Mouse (Mus musculus): Measurements from ENCODE around the gene Cd300lg. TPM values are rescaled to one million over a fixed set of nuclear protein-coding genes. Genes with fewer than 3 reads are reported as not detected.

The Cd300lg gene
- polyA plus RNA-seq, 1 experiment from 2014 or later: 5.4 TPM

DNA sequence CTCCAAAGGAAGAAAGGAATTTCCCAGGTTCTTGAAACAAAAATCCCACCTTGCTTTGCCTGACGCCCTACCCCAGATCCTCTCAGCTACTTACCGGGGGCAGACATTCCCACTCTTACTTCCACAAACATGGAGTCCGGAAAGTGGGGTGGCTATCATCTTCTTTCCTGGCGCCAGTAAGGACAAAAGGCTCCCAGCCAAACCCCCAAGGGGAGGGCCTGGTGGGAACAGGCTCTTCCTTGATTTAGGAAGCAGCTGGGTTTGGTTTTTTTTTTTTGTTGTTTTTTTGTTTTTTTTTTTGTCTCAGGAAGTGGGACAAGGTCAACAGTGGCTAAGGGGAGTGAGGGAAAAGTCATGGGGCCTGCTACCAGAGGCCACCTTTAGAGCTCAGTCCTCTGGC lies 10.2 kb downstream of the Cd300lg start:
- Histone ChIP-seq H3K36me3 (ENCODE audit: control insufficient read depth, insufficient read depth) (no peaks in the 10 kb centered on the region), H3K4me3 (ENCODE audit: low read depth, low read length) (no peak overlapping the region), H3K4me2 (replicated peaks; ENCODE audit: low read depth) (no peak overlapping the region; the same call in 1 of the 2 replicates), H3K4me1 (replicated peaks; ENCODE audit: control insufficient read depth, insufficient read depth, low read length) (no peaks in the 10 kb centered on the region), H3K27ac (ENCODE audit: low read depth, low read length) (peak overlapping the region; percentile 54; the same call in 1 of the 2 replicates), H3K9me3 (ENCODE audit: control insufficient read depth) (no peaks in the 10 kb centered on the region), H3K27me3 (replicated peaks; ENCODE audit: control insufficient read depth, insufficient read depth, low read length) (no peaks in the 10 kb centered on the region), H3K9ac (ENCODE audit: low read depth, low read length) (no peak overlapping the region)
- ATAC-seq: no peak
- TF ChIP-seq CTCF (IDR thresholded peaks at IDR 0.05; ENCODE audit: low read depth): no peak
- 68% methylated on average over 4 of the region's 4 CpGs for WGBS

DNA sequence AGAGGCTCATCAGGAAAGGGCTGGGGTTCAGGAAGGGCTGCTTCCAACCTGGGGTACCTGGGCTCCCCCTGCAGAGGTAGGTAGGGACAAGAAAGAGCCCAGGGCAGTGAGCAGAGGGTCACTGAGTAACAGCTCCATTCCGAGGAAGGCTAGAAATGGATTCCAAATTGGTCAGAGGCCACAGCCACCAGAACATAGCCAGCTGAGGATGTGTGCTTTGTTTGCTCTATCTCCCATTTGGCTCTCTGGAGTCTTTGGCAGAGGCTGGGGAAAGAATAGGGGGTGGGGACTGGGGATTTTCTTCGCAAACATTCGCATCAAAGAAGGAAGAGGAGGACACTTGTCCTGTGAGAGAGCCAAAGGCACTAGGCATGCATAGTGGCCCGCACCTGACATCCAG lies 10.6 kb downstream of the Cd300lg start:
- H3K4me3 ChIP-seq (ENCODE audit: low read depth, low read length): no peak overlapping the region
- no peak for ATAC-seq
- no peak overlapping the region for H3K4me2 ChIP-seq (replicated peaks; ENCODE audit: low read depth)
- no peaks in the 10 kb centered on the region for H3K36me3 ChIP-seq (ENCODE audit: control insufficient read depth, insufficient read depth)
- H3K4me1 ChIP-seq (replicated peaks; ENCODE audit: control insufficient read depth, insufficient read depth, low read length): no peaks in the 10 kb centered on the region
- H3K9ac ChIP-seq (ENCODE audit: low read depth, low read length): no peak overlapping the region
- no peak for TF ChIP-seq CTCF (IDR thresholded peaks at IDR 0.05; ENCODE audit: low read depth)
- WGBS: 34% methylated on average over 4 of the region's 4 CpGs
- no peaks in the 10 kb centered on the region for H3K27me3 ChIP-seq (replicated peaks; ENCODE audit: control insufficient read depth, insufficient read depth, low read length)
- H3K9me3 ChIP-seq (ENCODE audit: control insufficient read depth): no peaks in the 10 kb centered on the region
- H3K27ac ChIP-seq (ENCODE audit: low read depth, low read length): peak overlapping the region; percentile 54; the same call in 1 of the 2 replicates

DNA sequence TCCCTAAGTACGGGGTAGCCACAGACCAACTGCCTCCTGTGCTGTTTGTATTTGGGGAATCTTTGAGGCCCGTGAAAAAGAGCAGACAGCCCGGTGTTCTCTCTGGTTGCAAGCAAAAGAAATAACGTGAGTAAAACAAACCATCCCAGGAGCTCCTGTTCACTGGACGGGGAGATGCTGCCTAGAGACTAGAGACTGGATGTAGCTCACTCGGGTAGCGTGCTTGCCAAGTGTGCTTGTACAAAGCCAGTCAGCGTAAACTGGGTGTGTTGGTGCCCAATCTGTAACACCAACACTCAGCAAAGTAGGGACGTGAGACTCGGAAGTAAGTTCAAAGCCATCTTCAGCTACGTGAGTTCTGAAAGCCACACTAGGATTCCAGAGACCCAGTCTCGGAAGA lies 11.4 kb downstream of the Cd300lg start:
- no peaks in the 10 kb centered on the region for H3K27me3 ChIP-seq (replicated peaks; ENCODE audit: control insufficient read depth, insufficient read depth, low read length)
- H3K27ac ChIP-seq (ENCODE audit: low read depth, low read length): no peak overlapping the region; the same call in 1 of the 2 replicates
- H3K9me3 ChIP-seq (ENCODE audit: control insufficient read depth): no peaks in the 10 kb centered on the region
- no peaks in the 10 kb centered on the region for H3K4me1 ChIP-seq (replicated peaks; ENCODE audit: control insufficient read depth, insufficient read depth, low read length)
- H3K9ac ChIP-seq (ENCODE audit: low read depth, low read length): no peak overlapping the region
- H3K36me3 ChIP-seq (ENCODE audit: control insufficient read depth, insufficient read depth): no peaks in the 10 kb centered on the region
- H3K4me3 ChIP-seq (ENCODE audit: low read depth, low read length): no peak overlapping the region
- TF ChIP-seq CTCF (IDR thresholded peaks at IDR 0.05; ENCODE audit: low read depth): no peak
- no peak overlapping the region for H3K4me2 ChIP-seq (replicated peaks; ENCODE audit: low read depth)
- 79% methylated on average over 12 of the region's 12 CpGs for WGBS
- ATAC-seq: no peak

DNA sequence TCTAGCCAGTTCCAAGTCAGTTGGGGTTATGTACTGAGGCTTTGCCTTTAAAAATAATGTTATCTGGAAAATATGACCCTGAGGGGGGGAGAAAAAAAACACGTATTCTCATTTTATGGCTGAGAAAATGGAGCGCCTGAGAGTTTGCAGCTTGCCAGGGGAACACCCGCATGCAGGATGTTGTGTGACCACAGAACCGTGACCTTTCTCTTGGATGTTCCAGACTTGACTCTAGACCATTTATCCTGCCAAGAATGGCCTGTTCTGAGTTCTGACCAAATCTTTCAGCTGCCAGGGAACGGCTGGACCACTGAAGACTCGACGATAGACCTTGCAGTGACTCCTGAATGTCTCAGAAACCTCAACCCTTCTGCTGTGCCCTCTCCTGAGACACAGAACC lies 11.9 kb downstream of the Cd300lg start:
- no peak for ATAC-seq
- H3K9me3 ChIP-seq (ENCODE audit: control insufficient read depth): no peaks in the 10 kb centered on the region
- no peaks in the 10 kb centered on the region for H3K27me3 ChIP-seq (replicated peaks; ENCODE audit: control insufficient read depth, insufficient read depth, low read length)
- no peak overlapping the region for H3K4me2 ChIP-seq (replicated peaks; ENCODE audit: low read depth)
- no peak overlapping the region for H3K27ac ChIP-seq (ENCODE audit: low read depth, low read length)
- no peaks in the 10 kb centered on the region for H3K4me1 ChIP-seq (replicated peaks; ENCODE audit: control insufficient read depth, insufficient read depth, low read length)
- H3K36me3 ChIP-seq (ENCODE audit: control insufficient read depth, insufficient read depth): no peaks in the 10 kb centered on the region
- no peak overlapping the region for H3K9ac ChIP-seq (ENCODE audit: low read depth, low read length)
- no peak overlapping the region for H3K4me3 ChIP-seq (ENCODE audit: low read depth, low read length)
- no peak for TF ChIP-seq CTCF (IDR thresholded peaks at IDR 0.05; ENCODE audit: low read depth)
- WGBS: 59% methylated on average over 7 of the region's 7 CpGs

DNA sequence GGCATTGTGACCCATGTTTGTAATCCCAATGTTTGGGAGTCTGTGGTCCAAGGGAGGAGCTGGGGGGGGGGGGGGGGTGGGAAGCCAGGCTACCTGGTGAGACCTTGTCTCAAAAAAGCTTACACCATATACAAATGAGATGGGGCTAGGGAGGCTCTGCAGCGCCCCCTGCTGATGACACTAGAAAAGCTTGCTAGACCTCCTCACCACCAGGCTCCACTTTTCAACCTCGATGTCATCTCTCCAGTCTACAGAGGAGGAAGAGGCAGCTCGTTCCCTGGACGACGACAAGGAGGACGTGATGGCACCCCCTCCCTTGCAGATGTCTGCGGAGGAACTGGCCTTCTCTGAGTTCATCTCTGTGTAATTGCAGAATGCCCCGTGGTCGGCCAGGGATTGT lies 12.5 kb downstream of the Cd300lg start:
- Histone ChIP-seq H3K36me3 (ENCODE audit: control insufficient read depth, insufficient read depth) (no peaks in the 10 kb centered on the region), H3K27me3 (replicated peaks; ENCODE audit: control insufficient read depth, insufficient read depth, low read length) (no peaks in the 10 kb centered on the region), H3K27ac (ENCODE audit: low read depth, low read length) (no peak overlapping the region), H3K4me1 (replicated peaks; ENCODE audit: control insufficient read depth, insufficient read depth, low read length) (no peaks in the 10 kb centered on the region), H3K9ac (ENCODE audit: low read depth, low read length) (no peak overlapping the region), H3K9me3 (ENCODE audit: control insufficient read depth) (no peaks in the 10 kb centered on the region), H3K4me2 (replicated peaks; ENCODE audit: low read depth) (no peak overlapping the region), H3K4me3 (ENCODE audit: low read depth, low read length) (no peak overlapping the region)
- WGBS: 31% methylated on average over 9 of the region's 9 CpGs
- peak; percentile 74 for TF ChIP-seq CTCF (IDR thresholded peaks at IDR 0.05; ENCODE audit: low read depth)
- no peak for ATAC-seq

DNA sequence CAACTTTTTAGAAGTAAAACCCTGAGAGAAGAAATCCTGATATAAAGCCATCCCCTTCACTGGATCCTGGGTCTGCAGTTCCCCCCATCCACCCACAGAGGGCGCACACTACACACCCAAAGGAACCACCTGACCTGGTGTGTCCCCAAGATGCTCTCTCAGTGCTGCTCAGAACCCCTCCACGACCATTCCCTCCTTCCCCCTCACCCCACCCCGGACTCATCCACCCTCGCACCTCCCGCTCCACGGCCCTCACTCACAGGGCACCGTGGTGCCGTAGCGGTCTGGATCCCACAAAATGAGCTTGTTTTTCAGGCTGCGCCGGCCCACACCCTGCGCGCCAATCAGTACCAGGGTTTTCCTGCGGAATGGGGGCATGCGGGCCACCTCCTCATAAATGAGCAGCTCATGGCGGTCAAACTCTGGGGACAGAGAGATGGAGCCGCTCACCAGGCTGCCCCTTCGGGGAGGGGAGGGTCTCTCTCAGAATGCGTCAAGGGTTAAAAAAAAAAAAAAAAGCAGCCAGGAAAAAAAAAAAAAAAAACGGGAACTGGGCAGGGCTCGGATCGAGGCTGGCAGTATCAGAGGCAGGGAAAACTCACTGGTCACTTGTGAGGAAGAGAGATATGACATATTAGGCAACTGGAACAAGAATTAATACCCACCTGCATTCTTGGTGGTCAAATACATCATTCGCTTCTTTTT lies 20.1 kb downstream of the Cd300lg start:
- 3% methylated on average over 23 of the region's 23 CpGs for WGBS
- H3K4me3 ChIP-seq (ENCODE audit: low read depth, low read length): peak overlapping the region; percentile 17; the same call in 1 of the 2 replicates
- no peak overlapping the region for H3K9ac ChIP-seq (ENCODE audit: low read depth, low read length)
- H3K4me1 ChIP-seq (replicated peaks; ENCODE audit: control insufficient read depth, insufficient read depth, low read length): 0 out of 2 replicates have a peak, but pooled peaks cover 5% of the 10 kb centered on the region
- H3K27me3 ChIP-seq (replicated peaks; ENCODE audit: control insufficient read depth, insufficient read depth, low read length): no peaks in the 10 kb centered on the region
- ATAC-seq: 0 out of 2 replicates have a peak, but pooled peaks have one; percentile 22
- no peaks in the 10 kb centered on the region for H3K36me3 ChIP-seq (ENCODE audit: control insufficient read depth, insufficient read depth)
- peak overlapping the region; percentile 67 for H3K4me2 ChIP-seq (replicated peaks; ENCODE audit: low read depth)
- peak; percentile 96 for TF ChIP-seq CTCF (IDR thresholded peaks at IDR 0.05; ENCODE audit: low read depth)
- no peaks in the 10 kb centered on the region for H3K9me3 ChIP-seq (ENCODE audit: control insufficient read depth)
- H3K27ac ChIP-seq (ENCODE audit: low read depth, low read length): no peak overlapping the region
